Mouse (Mus musculus) heart, postnatal 4 days (tissue): ENCODE results near the gene Zscan18. TPM values are rescaled to one million over a fixed set of nuclear protein-coding genes. Genes with fewer than 3 reads are reported as not detected.
A peak's percentile ranks its signal among the peaks of the same experiment; 100 is the strongest.
"Not testable (repeated sequence)": the region's sequence is repeated elsewhere in the genome, so short reads cannot be mapped to it uniquely, and the experiment has no call there.

Experiments
- DNase-seq: peaks from one replicate; pipeline ENCODE4 v3.0.0; 2021
- total RNA-seq, 2 experiments: library from RNA; stranded (reverse); gene quantifications; 2 replicates each; pipeline ENCODE4 v1.2.3; 2021

Zscan18 gene
- 1 to 10 TPM; 4.0 to 4.6 TPM for total RNA-seq

GRCm38 (mm10) chr7:12802866-12803726 lies at the start of gene Zscan18:
TSS of gene Zscan18 (minus strand) at chr7:12803635.
- peak; percentile 75 for DNase-seq

- DNase-seq, result no peak
These were observed 32.3 kb upstream of the Zscan18 start for GRCm38 (mm10) chr7:12835779-12836178.

DNA sequence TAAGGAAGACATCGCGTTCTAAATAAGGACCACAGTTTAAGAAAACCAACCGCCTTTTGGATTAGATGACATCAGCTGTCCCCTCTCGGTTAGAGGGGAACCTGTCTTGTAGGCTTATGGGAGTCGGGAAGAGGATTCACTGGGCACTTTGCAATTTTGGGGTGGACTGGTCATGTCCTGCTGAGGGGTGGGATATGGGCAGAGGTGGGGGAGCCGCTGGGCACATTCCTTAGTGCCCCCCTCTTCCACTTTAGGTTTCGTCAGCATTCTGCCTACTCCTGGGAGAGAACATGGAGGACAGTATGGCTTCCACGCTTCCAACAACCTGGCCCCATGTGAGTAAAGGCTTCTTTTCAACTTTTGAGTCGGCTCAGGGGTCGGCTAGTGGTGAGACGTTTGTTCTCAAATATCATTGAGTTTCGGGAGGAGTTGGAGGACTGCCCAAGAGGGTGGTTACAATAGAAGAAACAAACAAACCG lies 31.8 kb upstream of the Zscan18 start:
- DNase-seq, result peak; percentile 47

DNA sequence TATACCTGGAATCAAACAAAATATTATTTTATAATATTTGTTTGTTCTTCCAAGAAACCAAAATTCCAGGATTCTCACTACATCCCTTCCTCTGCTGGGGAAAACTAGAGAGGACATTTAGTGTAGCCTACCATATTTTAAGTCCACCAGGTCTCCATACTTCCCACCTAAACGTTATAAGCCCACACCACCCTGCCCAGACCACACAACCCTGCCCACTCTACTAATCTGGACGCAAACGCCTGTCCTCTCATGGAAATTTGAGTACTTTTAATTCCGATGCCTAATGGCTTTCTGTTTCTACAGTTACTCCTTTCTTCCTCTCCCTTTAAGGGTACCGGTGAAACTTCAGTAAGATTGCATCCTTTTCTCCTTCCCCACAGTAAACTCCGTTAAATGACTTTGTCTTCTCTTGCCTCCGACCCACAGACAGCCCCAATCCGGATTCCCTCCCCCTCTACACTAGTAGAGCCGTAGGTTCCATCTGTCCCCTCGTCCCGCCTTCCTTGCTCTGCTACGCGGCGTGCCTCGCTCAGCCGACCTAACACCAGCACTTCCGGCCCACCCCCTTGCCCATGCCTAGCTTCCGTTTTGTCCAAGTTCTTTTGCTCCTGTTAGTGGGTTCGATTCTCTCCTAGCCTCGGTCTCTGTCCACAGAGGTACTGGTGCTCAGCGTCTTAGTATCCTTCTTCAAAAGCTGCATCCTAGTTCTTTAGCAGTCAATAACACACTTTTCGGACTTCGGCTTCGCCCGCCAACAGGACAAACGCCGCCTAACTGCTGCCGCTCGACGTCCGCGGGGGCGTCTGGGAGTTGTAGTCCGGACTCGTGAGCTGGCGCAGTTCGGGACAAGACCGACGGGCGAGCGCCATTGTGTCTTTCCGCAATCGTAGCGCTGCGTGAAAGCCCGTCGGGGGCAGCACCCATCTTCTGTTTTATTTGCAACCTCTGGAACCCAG lies 31.0 kb upstream of the Zscan18 start, which contains the start of gene Zfp110:
Zfp110 (plus strand) TSS at position 600 of the 959 bp plus-strand sequence.
- peak; percentile 90 for DNase-seq

- DNase-seq, result peak; percentile 94
These were observed 15.3 kb upstream of the Zscan18 start, which contains the start of gene Zfp329 for GRCm38 (mm10) chr7:12818521-12819295. TSS of gene Zfp329 (minus strand) at chr7:12818858.

DNA sequence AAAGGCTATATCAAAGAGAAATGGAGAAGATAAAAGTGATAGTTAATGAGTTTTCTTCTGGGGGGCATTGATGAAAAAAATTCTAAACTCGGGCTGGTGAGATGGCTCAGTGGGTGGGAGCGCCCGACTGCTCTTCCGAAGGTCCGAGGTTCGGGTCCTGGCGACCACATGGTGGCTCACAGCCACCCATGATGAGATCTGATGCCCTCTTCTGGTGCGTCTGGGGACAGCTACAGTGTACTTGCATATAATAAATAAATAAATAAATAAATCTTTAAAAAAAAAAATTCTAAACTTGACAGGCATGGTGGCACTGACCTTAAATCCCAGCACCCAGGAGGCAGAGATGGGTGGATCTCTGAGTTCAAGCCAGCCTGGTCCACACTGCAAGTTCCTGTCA lies 12.1 kb upstream of the Zscan18 start:
- no peak for DNase-seq

DNA sequence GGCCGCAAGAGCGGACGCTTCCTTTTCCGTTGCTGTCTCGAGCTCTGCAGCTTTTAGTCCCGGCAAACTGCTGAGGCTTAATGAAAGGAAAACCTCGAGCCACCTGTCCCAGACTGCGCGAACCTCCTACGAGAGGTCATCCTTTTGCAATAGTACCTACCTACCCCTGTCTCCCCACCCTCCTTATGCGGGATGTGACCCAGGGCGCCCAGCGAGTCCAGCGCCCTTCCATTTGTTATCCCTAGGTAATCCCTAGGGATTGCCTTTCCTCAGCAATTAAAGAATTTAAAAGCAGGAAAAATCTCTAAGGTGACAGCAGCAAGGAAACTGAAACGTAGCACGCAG lies 264 bp upstream of the Zscan18 start:
- no peak for DNase-seq

- DNase-seq, result no peak
These were observed 3.9 kb downstream of the Zscan18 start for GRCm38 (mm10) chr7:12799554-12799953.

DNA sequence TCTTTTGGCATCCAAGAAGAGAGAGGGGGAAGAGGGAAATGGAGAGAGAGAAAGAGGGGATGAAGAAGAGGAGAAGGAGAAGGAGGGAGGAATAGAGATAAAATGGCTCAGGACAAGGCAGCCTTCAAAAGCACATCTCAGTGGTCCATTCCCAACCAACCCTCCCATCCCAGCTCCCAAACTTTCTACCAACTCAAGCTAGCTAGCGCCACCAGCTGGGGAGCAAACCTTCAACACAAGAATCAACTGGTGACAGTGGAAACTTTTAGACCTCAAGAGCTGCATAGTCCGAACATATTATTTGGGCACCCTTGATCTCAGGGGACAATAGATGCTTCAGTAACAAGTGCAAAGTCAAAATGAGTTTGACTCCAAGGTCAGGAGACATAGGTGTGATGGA lies 5.5 kb downstream of the Zscan18 start:
- DNase-seq, result no peak

DNA sequence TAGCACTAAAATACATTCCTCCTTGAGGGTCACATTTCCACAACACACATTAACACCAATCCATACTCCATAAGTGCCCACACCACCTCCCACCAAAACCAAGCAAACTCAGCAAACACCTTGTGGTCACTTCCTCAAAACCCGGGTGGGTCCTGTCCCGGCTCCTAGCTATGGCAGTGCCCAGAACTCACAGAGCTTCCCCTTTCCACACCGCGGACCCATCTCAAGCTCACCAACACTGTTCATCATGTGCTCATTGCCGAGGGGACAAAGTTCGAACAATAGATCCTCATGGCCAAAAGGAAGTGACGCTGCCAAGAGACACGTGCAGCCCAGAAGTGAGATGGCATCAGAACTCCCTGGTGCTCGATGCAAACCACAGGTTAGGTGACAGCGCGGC lies 10.8 kb downstream of the Zscan18 start:
- not testable (repeated sequence) for DNase-seq

DNA sequence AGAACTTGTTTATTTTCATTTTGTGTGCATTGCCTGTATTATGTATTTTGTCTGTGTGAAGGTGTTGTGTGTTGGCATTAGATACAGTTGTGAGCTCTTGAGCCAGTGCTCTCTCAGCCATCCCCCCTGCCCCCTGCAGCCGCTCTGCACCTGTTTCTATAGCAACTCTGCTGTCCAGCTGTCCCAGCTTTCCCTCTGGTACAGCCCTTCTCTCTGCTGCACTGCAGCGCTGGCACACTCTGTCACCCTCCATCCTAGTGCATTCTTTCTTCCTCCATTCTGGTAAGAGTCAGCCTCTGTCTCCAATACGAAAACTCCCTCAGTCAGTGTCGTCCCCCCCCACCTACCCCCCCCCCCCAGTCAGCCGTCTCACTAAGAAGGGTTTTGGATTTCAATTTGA lies 15.4 kb downstream of the Zscan18 start:
- no peak for DNase-seq

DNA sequence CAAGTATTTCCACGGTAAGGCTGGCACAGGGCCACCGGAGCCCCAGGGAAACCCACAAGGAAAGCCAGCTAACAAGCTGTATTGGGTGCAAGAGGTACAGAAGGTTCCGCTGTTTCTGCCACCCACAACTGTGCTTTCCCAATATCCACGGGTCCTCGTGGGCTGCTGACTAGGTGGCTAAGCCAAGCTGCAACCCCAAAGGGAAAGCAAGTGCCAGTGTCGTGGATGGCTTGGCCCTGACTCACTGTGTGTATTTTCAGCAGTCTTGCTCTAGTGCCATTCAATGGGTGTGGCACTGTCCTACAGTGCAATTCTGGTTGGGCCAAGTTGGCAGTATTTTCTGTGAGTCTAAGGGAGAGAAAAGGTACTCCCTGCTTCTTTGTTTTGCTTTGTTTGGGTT lies 16.1 kb downstream of the Zscan18 start:
- no peak for DNase-seq

DNA sequence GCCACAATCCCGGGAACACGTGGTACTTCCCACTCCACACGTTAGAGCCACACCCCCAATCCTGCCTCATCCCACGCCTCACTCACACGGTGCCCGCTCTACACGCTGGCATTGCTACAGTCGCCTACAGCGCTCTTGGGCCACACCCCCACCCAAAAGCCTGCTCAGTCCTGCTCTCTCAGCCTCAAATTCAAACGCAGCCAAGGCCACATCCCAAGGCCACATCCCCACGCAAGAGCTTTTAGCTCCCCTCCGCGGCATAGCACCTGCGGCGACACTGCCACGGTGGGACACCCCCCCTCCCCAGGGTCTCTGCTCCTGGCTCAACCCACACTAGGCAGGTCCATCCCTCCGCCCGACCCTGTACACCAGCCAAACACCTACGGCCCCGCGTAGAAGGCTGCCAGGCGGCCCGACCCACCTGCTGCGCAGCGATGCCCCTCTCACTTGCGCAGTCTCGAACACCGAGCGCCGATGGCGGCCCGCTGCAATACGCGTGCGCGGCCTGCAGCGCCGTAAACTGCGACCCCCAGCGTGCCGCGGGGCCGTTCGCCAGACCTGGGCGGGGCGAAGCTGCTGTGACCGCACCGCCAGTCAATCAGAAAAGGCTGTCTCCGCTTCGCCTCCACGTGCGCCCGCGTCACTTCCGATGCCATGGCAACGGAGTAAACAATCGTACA lies 23.1 kb downstream of the Zscan18 start:
- peak; percentile 88 for DNase-seq

DNA sequence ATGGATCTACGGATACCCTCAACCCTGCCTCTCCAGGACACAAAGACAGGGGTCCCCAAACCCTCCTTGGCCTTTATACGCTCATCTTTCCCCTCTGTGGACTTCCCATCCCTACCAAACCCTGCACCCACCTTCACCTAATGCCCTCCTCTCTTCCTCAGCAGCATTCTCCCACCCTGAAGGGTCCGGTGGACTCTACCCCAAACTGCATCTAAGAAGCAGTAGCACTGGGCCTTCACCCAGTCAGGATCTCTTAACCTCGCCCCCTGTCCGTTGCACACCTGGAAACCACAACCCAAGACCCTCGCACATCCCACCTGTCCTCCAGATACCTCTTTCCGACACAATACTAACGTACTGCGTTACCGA lies 23.7 kb downstream of the Zscan18 start:
- DNase-seq, result no peak

GRCm38 (mm10) chr7:12779141-12779540 lies 24.3 kb downstream of the Zscan18 start:
- DNase-seq, result no peak

- no peak for DNase-seq
These were observed 28.8 kb downstream of the Zscan18 start for GRCm38 (mm10) chr7:12774606-12775005.

- DNase-seq, result no peak
These were observed 29.3 kb downstream of the Zscan18 start for GRCm38 (mm10) chr7:12774111-12774510.

DNA sequence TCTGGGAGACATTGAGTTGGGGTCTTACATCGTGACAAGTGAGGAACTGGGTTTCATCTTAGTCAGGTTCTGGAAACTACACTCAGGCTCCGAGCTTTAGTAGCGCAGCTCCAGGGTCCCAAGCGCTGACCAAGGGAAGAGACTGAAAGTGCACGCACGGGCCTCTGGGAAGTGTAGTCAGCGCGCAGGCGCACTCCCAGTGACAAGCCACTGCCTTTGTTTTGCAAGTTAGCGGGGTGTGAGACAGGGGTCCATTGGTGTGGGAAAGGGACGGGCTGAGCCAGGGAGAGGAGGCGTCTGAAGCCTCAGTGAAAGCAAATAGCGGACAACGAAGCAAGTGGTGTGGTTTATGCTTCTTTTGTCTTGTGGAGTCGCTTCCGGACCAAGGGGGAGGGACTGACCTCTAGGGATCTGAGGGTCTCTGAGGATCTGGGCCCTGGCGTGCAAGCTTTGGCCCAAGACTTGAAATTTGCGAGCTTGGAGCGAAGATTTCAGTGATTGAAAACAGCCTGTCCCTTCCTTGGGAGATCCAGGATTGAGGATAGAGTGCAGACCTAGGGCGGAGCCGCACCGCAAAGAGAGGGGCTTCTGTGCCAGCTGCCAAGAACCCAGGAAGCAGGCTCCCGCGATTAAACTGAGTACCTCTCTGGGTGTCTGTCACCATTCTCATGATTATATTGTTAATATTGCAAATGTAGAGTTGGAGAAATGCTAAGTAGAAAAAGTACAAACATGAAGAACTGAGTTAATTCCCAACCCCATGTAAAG lies 53.8 kb downstream of the Zscan18 start:
- no peak for DNase-seq

DNA sequence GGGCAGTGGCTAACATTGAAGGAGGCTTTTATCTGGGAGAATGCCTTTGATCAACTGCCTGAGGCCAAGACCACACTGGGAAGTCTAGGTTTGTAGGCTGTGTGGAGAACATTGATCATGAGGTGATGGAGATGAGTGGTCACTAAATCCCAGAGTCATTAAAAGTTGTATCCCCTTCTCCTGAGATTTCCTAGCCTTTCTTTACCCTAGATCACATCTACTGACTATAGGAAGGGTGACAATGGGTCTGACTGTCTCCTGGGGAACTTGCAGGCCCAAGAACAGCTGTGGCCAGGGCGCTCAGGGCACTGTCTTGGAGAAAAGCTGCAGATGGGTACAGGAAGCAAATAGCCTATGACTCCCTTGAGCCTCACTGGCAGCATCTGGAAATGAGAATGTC lies 68.5 kb downstream of the Zscan18 start, which contains the start of gene Vmn2r56:
Vmn2r56 (minus strand) TSS at position 101 of the 400 bp plus-strand sequence.
- DNase-seq, result no peak
